Mouse (Mus musculus): ENCODE measurements at regions not wholly inside any gene's neighbourhood (a gene's known extent, or its start where the extent isn't known, plus 50 kb on each side); places are given as distances from the start of the nearest gene placed in this dataset.

DNA sequence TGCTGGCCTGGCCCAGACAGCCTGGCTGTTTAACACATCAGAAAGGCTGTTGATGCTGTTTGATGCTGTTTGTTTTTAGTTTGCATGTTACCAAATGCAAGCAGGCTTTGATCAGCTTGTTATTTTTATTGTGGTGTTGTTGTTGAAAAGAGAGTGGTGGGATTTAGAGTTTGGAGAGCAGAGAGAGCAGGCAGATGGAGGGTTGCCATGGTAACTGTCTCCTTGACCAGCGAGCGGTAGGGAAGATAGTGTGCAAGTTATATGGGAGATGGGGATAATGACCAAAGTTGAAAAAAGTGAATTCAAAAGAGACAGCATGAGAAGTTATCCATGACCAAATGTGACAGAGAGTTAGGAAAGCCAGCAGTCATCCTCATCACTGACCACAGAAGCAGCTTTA, 83.3 kb downstream of the Cmc2 start:
- Histone ChIP-seq H3K4me3 (replicated peaks) (no peak overlapping the region), H3K27me3 (ENCODE audit: control insufficient read depth) (no peaks in the 10 kb centered on the region), H3K9me3 (ENCODE audit: control insufficient read depth, low read length) (no peaks in the 10 kb centered on the region), H3K4me1 (ENCODE audit: control insufficient read depth) (no peaks in the 10 kb centered on the region), H3K36me3 (ENCODE audit: control insufficient read depth) (no peaks in the 10 kb centered on the region)
- TF ChIP-seq GATA1 (IDR thresholded peaks at IDR 0.05; ENCODE audit: low read length) (no peak), TAL1 (IDR thresholded peaks at IDR 0.05; ENCODE audit: low read length) (no peak)

GRCm38 (mm10) chr8:116832181-116832580, 89.1 kb downstream of the Cmc2 start:
- Histone ChIP-seq H3K4me1 (ENCODE audit: control insufficient read depth) (no peaks in the 10 kb centered on the region), H3K27me3 (ENCODE audit: control insufficient read depth) (no peaks in the 10 kb centered on the region), H3K9me3 (ENCODE audit: control insufficient read depth, low read length) (peaks cover 4% of the 10 kb centered on the region; the same call in 1 of the 2 replicates), H3K4me3 (replicated peaks) (no peak overlapping the region), H3K36me3 (ENCODE audit: control insufficient read depth) (no peaks in the 10 kb centered on the region)
- TF ChIP-seq GATA1 (IDR thresholded peaks at IDR 0.05; ENCODE audit: low read length) (no peak), TAL1 (IDR thresholded peaks at IDR 0.05; ENCODE audit: low read length) (no peak)

GRCm38 (mm10) chr8:116829631-116830030, 91.6 kb downstream of the Cmc2 start:
- H3K27me3 ChIP-seq (ENCODE audit: control insufficient read depth), result no peaks in the 10 kb centered on the region
- no peaks in the 10 kb centered on the region for H3K4me1 ChIP-seq (ENCODE audit: control insufficient read depth)
- peaks cover 4% of the 10 kb centered on the region; the same call in 1 of the 2 replicates for H3K9me3 ChIP-seq (ENCODE audit: control insufficient read depth, low read length)
- H3K36me3 ChIP-seq (ENCODE audit: control insufficient read depth), result no peaks in the 10 kb centered on the region
- no peak for TF ChIP-seq TAL1 (IDR thresholded peaks at IDR 0.05; ENCODE audit: low read length)
- H3K4me3 ChIP-seq (replicated peaks), result no peak overlapping the region

DNA sequence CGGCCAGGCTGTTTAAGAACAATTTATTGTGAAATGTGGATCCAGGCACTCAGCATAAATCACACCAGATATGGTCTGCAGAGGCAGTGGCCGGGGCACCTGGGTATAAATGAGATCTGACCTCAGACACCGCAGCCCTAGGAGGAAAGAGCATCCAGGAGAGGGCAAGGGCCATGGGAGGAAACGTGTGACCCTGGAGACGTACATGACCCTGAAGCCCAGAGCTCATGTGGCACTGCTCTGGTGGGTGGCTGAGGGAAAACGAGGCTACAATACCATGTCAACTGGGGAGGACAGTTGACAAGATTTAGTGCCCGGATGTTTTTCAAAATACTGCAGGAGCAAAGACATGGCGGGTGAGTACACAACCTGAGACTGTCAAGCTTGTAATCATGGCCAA, 93.0 kb downstream of the Cmc2 start:
- Histone ChIP-seq H3K27me3 (ENCODE audit: control insufficient read depth) (no peaks in the 10 kb centered on the region), H3K36me3 (ENCODE audit: control insufficient read depth) (no peaks in the 10 kb centered on the region), H3K4me3 (replicated peaks) (no peak overlapping the region), H3K4me1 (ENCODE audit: control insufficient read depth) (no peaks in the 10 kb centered on the region), H3K9me3 (ENCODE audit: control insufficient read depth, low read length) (peaks cover 4% of the 10 kb centered on the region; the same call in 1 of the 2 replicates)
- no peak for TF ChIP-seq TAL1 (IDR thresholded peaks at IDR 0.05; ENCODE audit: low read length)
- TF ChIP-seq GATA1 (IDR thresholded peaks at IDR 0.05; ENCODE audit: low read length), result no peak

DNA sequence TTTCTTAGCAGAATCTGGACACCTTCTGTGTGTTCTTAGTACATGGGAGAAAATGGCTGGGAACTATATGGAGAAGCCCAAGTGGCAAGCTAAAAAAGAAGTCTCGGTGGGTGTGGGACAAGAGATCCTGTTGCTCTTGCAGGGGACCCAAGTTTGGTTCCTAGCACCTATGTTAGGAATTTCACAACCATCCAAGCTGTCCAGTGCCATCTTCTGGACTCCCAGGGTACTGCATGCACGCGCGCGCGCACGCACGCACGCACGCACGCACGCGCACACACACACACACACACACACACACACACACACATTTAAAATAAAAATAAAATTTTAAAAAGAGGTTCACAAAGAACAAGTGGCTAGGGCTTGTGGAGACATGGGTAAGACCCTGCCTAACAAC, 94.1 kb downstream of the Cmc2 start:
- H3K4me1 ChIP-seq (ENCODE audit: control insufficient read depth), result no peaks in the 10 kb centered on the region
- no peaks in the 10 kb centered on the region for H3K27me3 ChIP-seq (ENCODE audit: control insufficient read depth)
- H3K4me3 ChIP-seq (replicated peaks), result no peak overlapping the region
- peaks cover 4% of the 10 kb centered on the region; the same call in 1 of the 2 replicates for H3K9me3 ChIP-seq (ENCODE audit: control insufficient read depth, low read length)
- H3K36me3 ChIP-seq (ENCODE audit: control insufficient read depth), result no peaks in the 10 kb centered on the region
- no peak for TF ChIP-seq GATA1 (IDR thresholded peaks at IDR 0.05; ENCODE audit: low read length)
- no peak for TF ChIP-seq TAL1 (IDR thresholded peaks at IDR 0.05; ENCODE audit: low read length)

- no peak for TF ChIP-seq GATA1 (IDR thresholded peaks at IDR 0.05; ENCODE audit: low read length)
- TF ChIP-seq TAL1 (IDR thresholded peaks at IDR 0.05; ENCODE audit: low read length), result no peak
- H3K27me3 ChIP-seq (ENCODE audit: control insufficient read depth), result no peaks in the 10 kb centered on the region
- peaks cover 5% of the 10 kb centered on the region for H3K9me3 ChIP-seq (ENCODE audit: control insufficient read depth, low read length)
- H3K4me3 ChIP-seq (replicated peaks), result no peak overlapping the region
- no peaks in the 10 kb centered on the region for H3K36me3 ChIP-seq (ENCODE audit: control insufficient read depth)
- H3K4me1 ChIP-seq (ENCODE audit: control insufficient read depth), result no peaks in the 10 kb centered on the region
Measured at GRCm38 (mm10) chr8:116814118-116814851, 81.5 kb upstream of the Cdyl2 start.

DNA sequence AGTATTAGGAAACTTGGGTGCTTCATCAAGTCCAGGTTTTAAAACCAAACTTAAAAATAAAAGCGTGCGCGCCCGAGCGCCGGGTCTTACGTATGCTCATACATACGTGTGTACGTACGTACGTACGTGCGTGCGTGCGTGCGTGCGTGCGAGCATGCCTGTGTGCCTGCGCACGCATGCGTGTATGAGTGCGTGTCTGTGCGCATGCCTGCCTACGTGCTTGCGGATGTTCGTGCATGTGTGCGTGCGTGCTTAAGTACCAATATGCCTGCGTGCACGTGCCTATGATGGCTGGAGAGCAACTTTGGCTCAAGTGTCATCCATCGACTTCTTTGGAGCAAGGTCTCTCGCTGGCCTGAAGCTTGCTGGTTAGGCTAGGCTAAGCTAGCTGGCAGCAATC, 68.5 kb upstream of the Cdyl2 start:
- H3K4me1 ChIP-seq (ENCODE audit: control insufficient read depth), result no peaks in the 10 kb centered on the region
- no peaks in the 10 kb centered on the region for H3K36me3 ChIP-seq (ENCODE audit: control insufficient read depth)
- peaks cover 57% of the 10 kb centered on the region for H3K9me3 ChIP-seq (ENCODE audit: control insufficient read depth, low read length)
- no peak overlapping the region for H3K4me3 ChIP-seq (replicated peaks)
- TF ChIP-seq GATA1 (IDR thresholded peaks at IDR 0.05; ENCODE audit: low read length), result no peak
- no peak for TF ChIP-seq TAL1 (IDR thresholded peaks at IDR 0.05; ENCODE audit: low read length)
- no peaks in the 10 kb centered on the region for H3K27me3 ChIP-seq (ENCODE audit: control insufficient read depth)

GRCm38 (mm10) chr8:116800636-116801035, 67.8 kb upstream of the Cdyl2 start:
- no peaks in the 10 kb centered on the region for H3K27me3 ChIP-seq (ENCODE audit: control insufficient read depth)
- no peak overlapping the region for H3K4me3 ChIP-seq (replicated peaks)
- no peaks in the 10 kb centered on the region for H3K36me3 ChIP-seq (ENCODE audit: control insufficient read depth)
- H3K4me1 ChIP-seq (ENCODE audit: control insufficient read depth), result no peaks in the 10 kb centered on the region
- H3K9me3 ChIP-seq (ENCODE audit: control insufficient read depth, low read length), result peaks cover 54% of the 10 kb centered on the region
- TF ChIP-seq GATA1 (IDR thresholded peaks at IDR 0.05; ENCODE audit: low read length) (no peak), TAL1 (IDR thresholded peaks at IDR 0.05; ENCODE audit: low read length) (no peak)

DNA sequence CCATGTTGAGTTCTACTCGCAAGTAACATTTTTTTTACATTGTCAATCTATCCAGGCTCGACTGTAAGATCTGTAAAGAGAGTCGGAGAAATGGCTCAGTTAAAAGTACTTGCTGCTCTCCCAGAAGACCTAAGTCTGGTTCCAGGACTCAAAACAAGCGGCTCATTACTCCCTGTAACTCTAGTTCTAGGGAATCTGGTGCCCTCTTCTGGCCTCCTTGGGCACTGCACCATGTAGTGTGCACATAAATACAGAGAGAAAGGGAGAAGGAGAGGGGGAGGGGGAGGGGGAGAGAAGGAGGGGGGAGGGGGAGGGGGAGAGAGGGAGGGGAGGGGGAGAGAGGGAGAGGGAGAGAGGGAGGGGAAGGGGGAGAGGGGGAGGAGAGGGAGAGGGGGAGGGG, 66.2 kb upstream of the Cdyl2 start:
- peaks cover 49% of the 10 kb centered on the region for H3K9me3 ChIP-seq (ENCODE audit: control insufficient read depth, low read length)
- H3K36me3 ChIP-seq (ENCODE audit: control insufficient read depth), result no peaks in the 10 kb centered on the region

GRCm38 (mm10) chr8:116795713-116796112, 62.9 kb upstream of the Cdyl2 start:
- Histone ChIP-seq H3K9me3 (ENCODE audit: control insufficient read depth, low read length) (peaks cover 29% of the 10 kb centered on the region), H3K4me3 (replicated peaks) (no peak overlapping the region), H3K36me3 (ENCODE audit: control insufficient read depth) (no peaks in the 10 kb centered on the region), H3K4me1 (ENCODE audit: control insufficient read depth) (no peaks in the 10 kb centered on the region), H3K27me3 (ENCODE audit: control insufficient read depth) (no peaks in the 10 kb centered on the region)
- TF ChIP-seq TAL1 (IDR thresholded peaks at IDR 0.05; ENCODE audit: low read length), result no peak
- TF ChIP-seq GATA1 (IDR thresholded peaks at IDR 0.05; ENCODE audit: low read length), result no peak

More for the DNA sequence above, 66.2 kb upstream of the Cdyl2 start:
- TF ChIP-seq TAL1 (IDR thresholded peaks at IDR 0.05; ENCODE audit: low read length), result no peak
- no peak for TF ChIP-seq GATA1 (IDR thresholded peaks at IDR 0.05; ENCODE audit: low read length)
- H3K27me3 ChIP-seq (ENCODE audit: control insufficient read depth), result no peaks in the 10 kb centered on the region
- H3K4me3 ChIP-seq (replicated peaks), result no peak overlapping the region
- H3K4me1 ChIP-seq (ENCODE audit: control insufficient read depth), result no peaks in the 10 kb centered on the region
